Mouse (Mus musculus) heart, postnatal 4 days (tissue): Measurements from ENCODE around the gene Vps16. TPM values are rescaled to one million over a fixed set of nuclear protein-coding genes. Genes with fewer than 3 reads are reported as not detected.

ENCODE experiments used
- DNase-seq: peaks from one replicate; pipeline ENCODE4 v3.0.0; 2021
- total RNA-seq, 2 experiments: library from RNA; stranded (reverse); gene quantifications; 2 replicates each; pipeline ENCODE4 v1.2.3; 2021

Vps16 gene
- 10 to 100 TPM; 39.0 to 45.3 TPM for total RNA-seq

DNA sequence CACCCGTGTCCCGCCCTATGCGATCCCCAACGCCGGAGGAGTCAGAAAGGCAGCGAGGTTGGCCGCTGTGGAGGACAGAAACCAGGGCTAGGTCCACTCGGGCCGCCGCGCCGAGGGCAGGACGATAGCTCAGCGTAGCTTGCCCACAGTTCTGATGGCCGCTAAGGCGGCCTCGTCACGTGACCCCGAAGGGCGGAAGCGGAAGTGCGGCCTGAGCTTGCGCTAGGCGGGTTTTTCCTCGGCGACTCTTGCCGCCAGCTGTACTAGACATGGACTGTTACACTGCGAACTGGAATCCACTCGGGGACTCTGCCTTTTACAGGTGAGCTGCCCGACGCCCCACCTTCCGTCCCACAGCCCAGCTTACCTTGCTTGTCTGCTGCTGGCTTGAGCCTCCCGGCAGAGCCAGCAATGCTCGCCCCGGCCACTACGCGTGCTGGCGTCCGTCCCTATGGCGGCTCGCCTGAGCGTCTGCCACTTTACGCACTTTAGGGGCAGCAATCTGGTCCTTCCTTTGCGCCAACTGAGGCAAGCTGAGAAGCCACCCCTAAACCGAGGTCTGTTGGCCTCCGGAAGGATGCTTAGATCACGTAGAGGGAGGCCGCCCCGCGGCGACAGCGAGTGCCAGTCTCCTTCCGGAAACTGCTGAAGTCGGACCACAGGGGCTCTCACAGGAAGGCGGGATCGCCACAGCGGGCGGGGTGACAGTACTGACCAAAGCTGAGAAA lies at the start of gene Vps16, which contains the start of gene Pced1a:
Gene Vps16 (plus strand): TSS at position 214 of the 728 bp plus-strand sequence.
Gene Pced1a (minus strand): TSS at position 576 of the 728 bp plus-strand sequence.
- DNase-seq = peak; percentile 94

DNA sequence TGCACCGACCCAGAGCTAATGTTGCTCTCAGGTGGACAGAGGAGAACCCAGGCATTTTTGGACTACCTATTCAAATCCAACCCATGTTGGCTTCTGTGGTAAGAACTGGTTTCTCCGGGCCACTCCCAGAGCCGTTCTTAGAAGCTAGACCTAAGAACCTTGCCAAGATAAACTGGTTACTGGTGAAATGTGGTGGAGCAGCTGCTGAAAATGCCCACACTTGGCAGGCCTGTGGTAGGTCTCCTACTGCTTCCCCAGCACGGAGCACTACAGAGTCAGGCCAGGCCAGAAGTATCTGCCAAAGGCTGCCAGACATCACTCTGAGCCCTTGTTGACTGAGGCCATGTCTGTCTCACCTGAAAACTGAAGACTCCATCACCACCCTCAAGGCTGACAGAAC lies 49.2 kb upstream of the Vps16 start:
- DNase-seq = no peak

DNA sequence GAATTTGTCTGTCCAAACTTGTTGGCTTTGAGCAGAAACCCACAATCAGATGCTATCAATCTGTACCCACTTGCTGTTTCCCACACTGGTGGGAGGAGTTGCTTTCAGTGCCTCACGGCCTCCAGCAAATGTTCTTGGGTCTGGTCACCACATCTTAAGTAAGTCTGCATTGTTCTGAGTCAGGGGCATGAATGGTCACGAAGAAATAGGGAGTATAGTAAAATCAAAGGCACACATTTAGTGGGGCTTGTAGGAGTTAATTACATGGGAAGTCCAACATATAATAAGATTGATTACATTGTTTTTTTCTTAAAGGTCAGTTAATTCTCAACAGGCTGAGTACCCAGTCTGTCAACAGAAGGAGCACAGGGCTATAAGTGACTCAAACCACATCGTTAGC lies 40.9 kb upstream of the Vps16 start:
- no peak for DNase-seq

DNA sequence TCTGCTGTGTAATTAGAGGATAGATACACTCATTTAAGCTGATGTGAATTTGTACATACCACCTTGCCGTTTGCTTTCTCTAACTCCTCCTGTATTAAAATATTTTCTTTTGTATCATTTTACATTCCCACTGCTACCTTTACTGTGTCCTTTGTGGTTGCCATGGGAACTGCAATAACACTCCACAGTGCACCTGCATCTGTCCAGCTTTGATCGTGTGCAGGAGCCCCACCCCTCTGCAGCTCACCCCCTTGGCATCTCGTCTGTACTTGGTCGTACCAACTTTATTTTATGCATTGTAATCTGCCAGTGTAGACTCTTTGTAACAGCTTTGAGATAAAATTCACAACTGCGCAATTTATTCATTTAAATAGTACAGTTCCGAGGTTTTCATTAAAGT lies 40.2 kb upstream of the Vps16 start:
- DNase-seq = no peak

DNA sequence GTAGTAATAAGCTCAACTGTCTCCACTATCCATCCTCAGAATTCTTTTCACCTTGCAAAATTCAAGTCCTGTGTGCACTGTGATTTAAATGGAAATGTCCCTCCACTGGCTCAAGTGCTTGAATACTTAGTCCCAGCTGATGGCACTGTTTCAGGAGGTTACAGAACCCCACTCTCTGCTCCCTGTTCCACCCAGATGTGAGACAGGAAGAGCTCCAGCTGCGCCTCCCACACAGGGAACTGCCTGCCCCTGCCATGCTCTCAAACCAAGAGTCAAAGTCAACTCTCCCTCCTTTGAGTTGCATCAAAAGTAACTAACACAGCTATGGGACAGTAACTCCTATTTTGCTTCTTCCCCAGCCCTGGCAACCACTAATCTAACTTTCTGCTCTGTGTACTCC lies 37.9 kb upstream of the Vps16 start:
- DNase-seq = no peak

DNA sequence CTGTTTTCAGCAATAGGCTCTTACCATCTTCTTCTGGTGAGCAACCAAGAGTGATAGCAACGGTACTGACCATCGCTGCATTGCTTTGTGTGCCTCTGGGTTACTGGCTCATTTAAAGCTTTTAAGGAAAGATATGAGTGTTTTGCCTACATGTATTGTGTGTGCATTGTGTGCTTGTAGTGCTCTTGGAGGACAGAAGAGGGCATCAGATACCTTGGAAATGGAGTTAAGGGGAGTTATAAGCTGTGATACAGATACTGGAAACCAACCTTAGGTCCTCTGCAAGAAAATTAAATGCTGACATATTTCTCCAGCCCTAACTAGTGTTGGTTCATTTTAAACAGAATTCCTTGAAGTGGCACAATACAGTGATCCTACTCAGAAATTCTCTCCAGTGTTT lies 35.3 kb upstream of the Vps16 start:
- DNase-seq = no peak

DNA sequence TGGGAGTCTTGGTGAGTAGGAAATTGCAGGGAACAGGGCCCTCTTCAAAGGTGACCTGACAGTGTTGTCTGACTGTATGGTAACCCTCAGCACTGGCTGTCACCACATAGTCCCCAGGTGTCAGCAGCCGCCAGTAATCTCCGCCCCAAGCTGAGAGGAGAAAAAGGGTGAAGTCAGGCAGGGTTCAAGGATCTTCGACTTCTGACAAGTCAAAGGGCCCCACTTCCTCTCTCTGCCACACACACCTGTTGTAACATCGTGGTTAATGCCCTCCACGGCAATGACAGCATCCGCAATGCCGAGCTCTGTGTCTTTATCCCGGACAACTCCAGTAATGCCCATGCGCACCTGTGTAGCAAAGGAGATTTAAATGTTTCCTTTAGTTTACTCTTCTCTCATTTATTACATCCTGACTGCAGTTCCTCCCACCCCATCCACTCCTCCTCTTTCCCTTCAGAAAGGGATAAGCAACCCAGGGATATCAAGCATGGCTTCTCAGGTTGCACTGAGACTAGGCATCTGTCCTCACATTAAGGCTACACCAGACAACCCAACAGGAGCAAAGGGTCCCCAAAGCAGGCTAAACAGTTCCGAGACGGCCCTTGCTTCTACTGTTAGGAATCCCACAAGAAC lies 33.0 kb upstream of the Vps16 start:
- DNase-seq = no peak

DNA sequence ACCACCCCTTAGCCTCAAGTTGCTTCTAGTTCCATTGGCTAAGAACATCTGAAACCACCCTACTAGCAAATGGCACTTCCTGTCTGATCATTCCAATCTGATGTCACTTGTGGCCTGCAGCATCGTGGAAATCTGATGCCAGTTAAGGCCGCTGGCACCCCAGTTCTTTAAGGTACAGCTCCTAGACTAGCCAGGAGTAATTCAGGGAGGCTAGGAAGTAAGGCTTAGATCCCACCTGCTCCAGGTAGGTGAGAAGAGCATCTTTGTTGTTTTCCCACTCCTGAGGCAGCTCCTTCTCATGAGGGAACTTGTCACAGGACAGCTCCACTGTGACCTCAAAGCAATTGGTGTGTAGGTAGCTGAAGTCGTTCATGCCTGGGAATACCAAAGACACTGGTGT lies 31.3 kb upstream of the Vps16 start:
- no peak for DNase-seq

DNA sequence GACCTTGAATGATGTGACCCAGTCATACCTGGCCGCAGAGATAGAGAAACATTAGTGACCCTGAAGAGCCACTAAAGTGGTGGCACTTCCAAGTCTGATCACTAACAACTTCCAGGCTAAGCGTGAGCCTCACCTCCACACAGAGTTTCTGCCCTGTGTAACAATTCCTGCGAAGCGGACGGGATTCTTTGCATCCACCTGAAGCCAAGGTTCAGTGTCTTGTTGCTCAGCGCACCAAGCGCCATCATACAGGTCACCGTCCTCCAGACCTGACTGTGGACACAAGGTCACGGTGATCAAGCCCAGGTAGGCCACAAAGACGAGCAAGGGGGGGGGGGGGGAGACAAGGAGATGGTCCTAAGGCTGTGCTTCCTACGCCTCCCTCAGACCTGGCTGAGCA lies 28.4 kb upstream of the Vps16 start:
- DNase-seq = no peak

DNA sequence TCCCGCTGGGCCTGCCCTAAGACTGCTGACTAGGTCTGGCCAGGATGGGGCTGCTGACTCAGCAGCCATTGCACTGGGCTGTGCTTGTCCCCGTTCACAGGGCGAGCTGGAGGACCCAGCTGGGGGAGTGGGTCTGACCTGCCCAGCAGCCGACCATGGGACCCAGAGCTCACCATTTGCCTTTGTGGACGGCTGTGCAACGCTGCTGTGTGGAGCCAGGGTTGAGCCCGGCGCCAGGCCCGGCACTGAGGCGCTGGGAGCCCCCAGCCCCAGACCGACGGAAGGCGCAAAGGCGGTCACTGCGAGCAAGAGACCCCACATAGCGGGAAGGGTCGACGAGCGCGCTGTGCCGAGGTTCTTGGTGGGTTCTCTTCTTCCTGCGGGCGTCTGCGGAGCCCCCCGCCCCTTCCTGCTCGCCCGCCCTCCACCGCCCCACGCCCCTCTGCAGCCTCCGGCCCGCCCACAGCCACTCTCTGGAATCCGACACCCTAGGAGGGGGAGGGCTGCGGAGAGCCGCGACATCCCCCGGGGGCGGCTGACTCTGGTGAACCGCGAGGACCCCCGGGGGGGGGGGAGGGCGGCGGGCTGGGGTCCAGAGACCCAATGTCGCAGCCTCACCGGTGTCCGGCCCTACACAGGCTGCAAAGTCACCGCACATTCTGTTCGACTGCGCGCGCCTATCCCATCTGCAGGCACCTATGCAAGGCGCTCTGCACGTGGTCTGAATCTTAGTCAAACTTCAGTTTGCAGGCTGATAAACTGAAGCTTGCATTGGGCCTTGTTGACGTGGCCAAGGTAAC lies 26.8 kb upstream of the Vps16 start, which contains the start of gene Cpxm1:
Gene Cpxm1 (minus strand): TSS at position 389 of the 800 bp plus-strand sequence.
- DNase-seq = peak; percentile 45

DNA sequence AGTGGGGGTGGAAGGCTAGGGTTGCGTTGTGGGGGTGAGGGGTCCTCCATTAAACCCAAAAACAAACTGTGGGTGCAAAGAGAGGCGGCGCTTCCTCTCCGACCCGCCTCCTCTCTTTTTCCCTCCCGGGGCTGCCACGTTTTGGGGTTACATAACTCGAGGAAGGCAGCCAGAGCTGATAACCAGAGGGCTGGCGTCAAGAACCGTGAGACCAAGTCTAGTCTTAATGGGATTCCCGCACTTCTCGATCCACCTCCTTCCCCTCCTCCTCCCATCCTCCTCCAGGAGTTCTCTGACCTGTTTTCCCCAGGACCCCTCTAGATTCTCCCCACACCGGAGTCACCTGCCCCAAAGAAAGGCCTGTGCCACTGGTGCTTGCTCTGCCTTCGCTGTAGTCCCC lies 26.0 kb upstream of the Vps16 start:
- peak; percentile 51 for DNase-seq

DNA sequence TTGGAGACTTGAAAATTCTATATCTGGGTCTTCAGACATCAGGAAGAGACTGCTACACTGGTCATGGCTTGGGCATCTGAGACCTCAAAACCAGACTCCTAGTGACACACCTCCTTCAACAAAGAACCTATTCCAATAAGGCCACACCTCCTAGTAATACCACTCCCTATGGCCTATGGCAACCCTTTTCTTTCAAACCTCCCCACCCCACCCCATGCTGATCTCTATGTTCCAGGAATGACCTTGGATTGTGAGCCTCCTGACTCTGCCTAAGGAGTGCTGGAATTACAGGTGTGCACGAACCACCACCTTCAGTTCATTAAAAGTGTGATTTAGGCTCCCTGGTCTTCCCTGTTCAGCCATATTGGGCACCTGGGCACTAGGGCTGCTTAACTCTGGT lies 24.1 kb upstream of the Vps16 start:
- DNase-seq = no peak

DNA sequence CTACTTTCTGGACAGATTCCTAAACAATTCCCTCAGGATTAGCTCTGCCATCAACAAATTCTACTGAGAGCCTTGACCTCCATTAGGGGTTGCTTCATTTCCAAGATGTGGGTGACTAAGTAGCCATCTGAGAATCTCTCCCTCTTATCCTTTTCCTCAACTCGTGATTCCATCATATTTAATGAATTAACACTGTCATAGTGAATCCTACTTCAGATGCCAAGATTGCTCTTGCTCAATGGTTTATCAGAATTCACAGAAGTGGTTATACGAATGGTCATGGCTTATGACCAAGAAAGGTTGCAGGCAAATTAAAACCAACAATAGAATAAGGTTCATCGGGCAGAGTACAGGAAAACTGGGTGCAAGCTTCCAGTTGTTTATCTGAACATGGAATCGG lies 22.2 kb upstream of the Vps16 start:
- no peak for DNase-seq

DNA sequence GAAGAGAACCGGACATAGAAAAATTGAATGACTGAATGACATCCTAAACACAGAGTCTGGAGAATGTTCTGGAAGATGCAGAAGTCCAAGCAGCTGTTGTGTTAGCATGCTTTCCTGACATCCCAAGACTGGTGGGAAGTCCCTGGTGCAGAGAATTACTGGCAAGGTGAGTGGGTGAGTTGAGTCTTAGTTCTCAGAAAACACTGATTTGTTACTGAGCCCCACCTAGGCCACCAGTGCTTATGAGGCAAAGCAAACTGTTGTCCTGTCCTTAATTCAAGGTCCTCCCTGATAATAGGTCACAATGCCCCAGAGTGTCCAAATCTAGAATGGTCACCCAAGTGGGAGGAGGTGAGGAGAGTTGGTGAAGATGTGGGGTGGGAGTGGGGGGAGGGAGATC lies 19.2 kb upstream of the Vps16 start, which contains the start of the genes Gm28372 and 1700020A23Rik:
Gene Gm28372 (plus strand): TSS at position 301 of the 400 bp plus-strand sequence.
Gene 1700020A23Rik (plus strand): TSS at position 321 of the 400 bp plus-strand sequence.
- no peak for DNase-seq

DNA sequence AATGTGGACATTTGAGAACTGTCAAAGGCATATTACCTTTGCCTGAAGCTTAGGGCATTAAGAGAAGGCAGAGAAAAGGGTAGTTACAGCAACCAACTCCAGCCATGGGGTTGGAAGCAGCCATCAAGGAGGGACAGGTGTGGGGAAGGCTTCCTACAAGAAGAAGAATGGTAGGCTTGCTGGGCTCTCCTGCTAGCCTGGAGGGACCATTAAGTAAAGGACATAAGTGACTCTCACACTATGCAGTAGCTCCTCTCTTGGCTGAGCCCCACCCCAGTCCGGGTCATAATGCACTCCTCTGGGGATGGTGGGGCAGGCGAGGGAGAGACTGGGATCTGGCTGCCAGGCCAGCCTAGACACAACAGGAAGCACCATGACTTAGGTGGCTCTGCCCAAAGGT lies 18.0 kb upstream of the Vps16 start, which contains the start of gene Tmem239:
Gene Tmem239 (plus strand): TSS at position 301 of the 400 bp plus-strand sequence.
- DNase-seq = no peak

DNA sequence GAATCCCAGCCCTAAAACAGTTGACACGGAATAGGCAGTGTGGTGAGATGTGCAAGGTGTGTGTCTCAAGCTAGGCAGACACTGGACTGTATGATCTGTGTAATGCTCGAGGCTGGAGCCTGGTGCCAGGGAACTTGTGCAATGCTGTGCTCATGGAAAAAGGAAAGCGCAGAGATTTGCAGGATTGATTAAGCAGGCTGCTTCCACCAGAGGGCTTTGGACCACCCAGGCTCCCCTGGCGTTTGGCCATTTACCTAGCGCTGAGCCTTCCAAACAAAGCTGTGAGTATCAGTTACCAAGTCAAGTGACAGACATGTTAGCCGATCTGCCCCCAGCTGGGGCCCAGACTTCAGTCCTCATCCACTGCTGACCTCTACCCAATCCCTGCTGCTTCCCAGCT lies 15.9 kb upstream of the Vps16 start:
- no peak for DNase-seq

DNA sequence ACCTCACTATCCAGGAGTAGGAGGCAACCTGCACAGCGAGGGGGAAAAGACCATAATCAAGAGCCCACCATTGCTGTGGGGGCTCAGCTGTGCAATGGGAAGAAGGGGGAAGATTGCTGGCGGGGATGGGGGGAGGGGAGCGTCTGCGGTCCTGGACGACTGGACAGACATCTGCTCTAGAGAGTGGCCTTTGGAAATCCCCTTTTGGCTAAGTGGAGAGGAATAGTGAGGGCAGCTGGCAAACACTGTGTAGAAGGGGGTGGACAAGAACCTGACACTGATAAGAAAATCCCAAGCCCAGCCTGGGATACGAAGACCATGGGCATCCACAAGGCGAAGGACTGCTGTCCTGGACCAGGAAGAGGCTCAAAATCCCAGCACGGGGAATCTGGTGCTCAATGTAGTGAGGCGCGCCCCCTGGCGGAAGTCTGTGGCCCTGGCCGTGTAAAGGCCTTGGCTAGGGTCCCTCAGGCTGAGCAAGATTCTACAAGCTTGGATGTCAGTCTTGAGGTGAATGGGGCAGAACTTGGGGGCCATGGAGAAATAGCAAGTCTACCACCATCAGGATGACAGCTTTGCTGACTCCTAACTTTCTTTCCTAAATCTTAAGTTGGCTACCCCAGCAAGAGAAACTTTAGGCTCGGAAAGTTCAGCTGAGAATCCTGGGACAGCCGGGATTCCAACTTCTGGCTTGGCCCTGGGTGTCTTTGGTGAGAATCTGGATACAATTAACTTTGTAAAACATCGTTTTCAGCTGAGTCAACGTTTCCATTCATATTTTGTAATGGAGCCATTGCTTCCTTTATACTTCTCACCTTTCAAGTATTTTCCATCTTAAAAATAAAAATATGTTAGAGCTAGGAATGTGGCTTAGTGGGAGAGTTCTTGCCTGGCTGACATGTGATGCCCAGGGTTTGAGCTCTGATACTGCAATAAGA lies 12.3 kb upstream of the Vps16 start:
- peak; percentile 92 for DNase-seq

DNA sequence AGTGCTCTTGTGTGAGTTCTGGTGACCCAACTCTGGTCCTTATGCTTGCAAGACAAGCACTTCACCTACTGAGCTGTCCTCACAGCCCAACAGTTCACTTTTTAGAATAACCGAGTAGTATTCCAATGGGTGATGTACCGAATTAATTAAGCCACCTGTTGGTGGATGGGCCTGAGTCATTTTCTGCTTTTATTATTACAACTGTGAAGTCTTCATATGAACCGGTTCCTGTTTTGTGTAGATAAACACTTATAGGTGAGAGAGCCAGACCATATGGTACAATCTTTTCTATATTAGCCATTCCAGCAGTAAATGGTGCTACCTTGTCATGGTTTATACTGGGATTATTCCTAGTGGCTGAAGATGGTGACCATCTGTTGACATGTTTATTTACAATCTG lies 11.4 kb upstream of the Vps16 start:
- no peak for DNase-seq

DNA sequence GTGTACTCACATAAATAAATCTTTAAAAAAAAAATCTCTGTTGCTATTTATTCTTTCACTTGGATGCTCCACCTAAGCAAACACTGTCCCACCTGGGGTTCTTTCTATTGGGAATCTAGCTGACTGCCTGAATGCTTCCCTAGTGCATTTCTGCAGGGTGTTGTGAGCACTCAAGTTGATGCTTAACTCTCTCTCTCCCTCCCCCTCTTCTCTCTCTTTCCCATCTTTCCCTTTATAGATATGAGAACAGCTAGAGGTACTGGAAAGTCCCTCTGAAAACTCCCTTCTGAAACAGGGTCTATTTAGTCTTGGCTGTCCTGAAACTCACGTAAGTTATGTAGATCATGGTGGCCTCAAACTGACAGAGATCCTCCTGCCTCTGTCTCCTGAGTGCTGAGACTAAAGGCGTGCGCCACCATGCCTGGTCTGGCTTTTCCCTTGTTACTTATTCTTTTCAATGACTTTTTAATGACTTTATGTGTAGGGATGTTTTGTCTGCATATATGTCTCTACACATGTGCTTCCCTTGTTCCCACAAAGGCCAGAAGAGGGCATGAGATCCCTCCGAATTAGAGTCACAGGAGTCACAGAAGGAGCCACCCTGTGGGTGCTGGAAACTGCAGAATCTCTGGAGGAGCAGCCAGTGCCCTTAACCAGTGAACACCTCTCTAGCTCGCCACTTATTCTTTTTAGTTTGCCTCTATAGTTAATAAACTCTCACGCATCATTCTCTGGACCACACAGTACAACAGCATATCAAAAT lies 9.9 kb upstream of the Vps16 start:
- DNase-seq = no peak

DNA sequence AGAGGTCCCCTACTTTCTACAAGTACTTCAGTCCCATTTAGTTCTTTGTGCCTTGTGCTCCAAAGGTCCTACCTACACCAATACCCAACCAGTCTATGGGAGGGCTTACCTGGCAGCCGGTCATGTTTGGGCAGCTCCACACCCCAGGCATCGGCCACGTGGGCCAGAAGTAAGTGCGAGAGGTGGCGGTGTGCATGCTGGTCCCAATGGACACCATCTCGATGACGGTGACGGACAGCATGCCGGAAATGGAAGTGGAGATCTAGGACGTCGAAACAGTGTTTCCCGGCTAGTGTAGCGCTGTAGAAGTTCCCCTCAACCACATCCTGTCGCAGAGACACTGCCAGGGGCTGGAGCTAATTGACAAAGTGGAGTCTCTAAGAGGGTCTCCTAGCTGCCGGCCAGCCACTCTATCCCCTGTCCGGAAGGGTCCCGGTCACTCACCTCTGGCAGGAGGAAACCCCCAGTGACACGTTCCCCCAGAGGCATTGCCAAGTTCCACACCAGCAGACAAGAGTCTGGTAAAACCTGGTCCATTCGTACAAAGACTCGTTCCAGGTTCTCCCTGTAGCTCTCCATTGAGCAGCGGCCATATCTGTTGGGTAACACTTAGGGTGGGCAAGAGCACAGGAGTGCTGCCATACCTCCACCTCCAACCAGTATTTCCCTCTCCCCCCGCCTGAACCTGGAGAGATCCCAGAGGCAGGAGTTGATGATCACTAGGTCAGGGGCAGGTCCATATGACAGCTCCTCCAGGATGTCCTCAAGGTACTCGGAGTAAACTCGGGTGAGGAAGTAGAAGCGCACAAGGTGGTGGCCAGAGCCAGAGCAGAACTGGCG lies 2.1 kb upstream of the Vps16 start:
- no peak for DNase-seq
